Mouse (Mus musculus) cerebellum, postnatal 14 days (tissue): ENCODE results near the gene Prima1.
A peak's percentile ranks its signal among the peaks of the same experiment; 100 is the strongest.

ENCODE experiments used
- DNase-seq, 2 experiments: peaks; one replicate each; pipeline ENCODE4 v3.0.0; 2021; ENCODE audit warnings: mixed read lengths in 2 of 2

The Prima1 gene

DNA sequence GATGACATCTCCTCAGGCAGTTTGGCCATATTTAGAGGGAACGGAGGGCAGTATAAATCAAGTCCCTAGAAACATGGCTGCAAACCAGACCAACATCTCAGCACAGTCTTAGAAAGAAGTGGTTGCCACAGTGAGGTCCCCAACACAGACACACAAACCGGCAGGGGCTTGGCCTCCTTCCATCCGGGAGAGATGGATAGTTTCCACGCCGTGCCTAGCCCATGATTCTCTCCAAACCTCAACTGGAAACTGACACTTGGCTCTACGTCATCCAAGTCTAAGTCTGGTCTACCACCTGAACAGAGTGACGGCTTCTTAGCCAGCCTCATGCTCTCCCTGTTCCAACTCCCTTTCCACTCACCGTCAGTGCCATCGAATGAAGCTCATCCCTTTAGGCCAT, 18.3 kb downstream of the Prima1 start:
- DNase-seq, result peak; percentile 35 to 42

DNA sequence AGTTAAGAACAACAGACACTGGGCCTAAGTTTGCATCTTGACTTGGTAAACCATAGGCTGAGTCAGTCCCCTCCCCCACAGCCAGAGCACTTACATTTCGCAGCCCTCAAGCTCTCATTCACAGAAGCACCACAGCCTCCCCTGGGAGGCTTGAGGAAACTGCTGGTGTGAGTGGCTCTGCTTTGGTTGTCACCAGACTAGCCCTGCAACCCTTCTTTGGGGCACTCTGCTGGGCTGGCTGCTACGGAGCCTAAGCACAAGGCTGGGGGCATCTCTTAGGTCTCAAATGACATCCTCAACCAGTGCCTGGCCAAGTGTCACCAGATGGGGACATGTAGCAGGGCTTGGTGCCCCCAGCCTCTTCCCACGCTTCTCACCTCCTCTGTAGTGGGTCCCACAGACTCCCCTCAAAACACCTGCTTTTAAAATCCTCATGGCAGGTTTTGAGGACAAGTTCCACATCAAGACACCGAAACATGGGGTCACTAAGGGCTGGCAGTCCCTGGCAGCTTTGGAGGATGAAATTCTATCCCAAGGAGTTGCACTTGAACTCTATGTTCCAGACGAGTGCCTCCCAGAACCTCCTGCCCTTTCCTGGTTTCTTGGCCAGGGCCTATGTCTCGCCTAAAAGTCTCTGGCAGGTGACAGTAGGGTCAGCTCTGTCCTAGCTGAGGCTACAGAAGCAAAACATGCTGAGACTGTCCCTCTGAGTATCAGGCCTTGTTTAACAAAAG, 25.9 kb downstream of the Prima1 start:
- DNase-seq, result no peak

GRCm38 (mm10) chr12:103214797-103215196, 27.2 kb downstream of the Prima1 start:
- no peak for DNase-seq

- peak; percentile 57 to 72 for DNase-seq
These were observed 27.7 kb downstream of the Prima1 start for GRCm38 (mm10) chr12:103214270-103214669.

DNA sequence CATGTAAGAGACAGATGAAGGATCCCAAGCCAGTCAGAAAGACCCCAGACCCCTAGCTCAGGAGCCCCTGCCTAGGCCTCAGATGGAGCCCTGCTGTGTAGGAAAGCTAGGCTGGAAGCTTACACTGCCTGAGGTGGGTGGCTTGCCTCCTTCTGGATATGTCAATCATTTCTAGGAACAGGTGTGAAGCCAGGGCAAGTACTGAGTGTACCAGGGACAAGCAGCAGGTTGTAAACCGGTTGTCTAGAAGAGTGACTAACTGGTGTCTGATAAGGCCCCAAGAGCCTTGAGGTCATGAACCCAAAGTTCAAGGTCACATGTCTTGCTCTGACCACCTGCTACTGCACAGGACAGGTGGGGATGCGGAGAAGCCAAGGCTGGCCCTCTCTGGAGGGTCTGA, 28.4 kb downstream of the Prima1 start:
- DNase-seq, result no peak

- no peak for DNase-seq
These were observed 30.9 kb downstream of the Prima1 start for GRCm38 (mm10) chr12:103211078-103211477.

DNA sequence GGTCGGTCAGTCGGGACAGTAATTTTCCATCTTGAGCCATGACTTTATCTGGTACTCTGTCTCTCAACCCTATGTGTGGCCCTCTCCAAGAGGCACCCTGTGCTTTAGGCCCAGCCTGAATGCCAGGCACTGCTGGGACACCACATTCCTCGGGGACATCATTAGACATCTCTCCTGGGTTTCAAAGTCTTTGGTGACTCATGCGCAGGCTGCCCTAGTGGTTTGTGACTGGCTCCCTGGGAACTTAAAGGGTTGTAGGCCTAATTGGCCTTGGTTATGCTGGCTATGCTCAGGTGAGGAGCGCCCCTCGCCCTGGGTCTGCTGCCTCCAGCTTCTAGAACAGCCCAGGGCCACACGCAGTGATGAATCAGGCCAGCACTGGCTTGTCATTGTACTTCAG, 32.4 kb downstream of the Prima1 start:
- no peak for DNase-seq

- DNase-seq, result peak; percentile 65 to 78
These were observed 36.4 kb downstream of the Prima1 start for GRCm38 (mm10) chr12:103205561-103205960.

DNA sequence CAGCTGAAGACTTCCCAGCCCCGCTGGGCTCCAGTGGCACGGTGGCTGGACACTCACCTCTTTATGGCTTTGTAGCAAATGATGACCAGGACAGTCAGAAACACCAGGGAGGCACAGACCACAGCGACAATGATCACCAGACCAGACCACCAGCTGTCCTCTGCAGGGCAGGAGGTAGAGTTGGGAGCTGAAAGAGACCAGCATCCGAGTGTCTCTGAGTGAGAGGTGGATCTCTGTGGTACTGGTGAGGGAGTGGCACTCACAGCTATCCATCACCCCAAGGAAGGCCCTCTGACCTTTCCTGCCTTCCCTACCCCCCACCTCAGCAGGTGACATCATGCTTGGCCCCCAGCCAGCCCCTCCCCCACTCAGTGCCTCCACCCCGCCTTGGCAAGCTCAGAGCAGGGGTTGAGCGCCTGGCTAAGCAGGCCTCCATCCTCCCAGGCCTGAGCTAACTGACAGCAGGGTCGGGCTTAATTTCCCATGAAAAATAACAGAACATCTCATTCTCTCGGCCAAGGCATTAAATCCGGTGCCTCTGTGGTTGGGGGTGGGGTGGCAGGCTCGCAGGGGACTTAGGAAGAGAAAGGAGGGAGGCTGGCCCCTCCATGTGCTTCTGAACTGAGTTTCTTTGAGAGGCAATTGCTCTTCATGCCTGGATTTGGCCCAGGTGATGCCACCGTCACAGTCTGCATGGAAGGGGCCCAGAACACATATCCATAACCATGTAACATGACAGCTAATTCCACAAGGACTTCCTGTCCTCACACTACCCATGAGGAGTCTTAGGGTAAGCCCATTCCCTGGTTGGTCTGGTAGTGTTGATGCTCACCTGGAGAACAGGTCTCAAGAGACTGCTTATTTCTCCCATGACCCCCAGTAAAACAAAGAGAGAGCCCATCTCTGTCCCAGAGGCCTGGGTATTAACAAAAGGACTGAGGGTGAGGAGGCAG, 39.1 kb downstream of the Prima1 start:
- peak; percentile 50 to 88 for DNase-seq

DNA sequence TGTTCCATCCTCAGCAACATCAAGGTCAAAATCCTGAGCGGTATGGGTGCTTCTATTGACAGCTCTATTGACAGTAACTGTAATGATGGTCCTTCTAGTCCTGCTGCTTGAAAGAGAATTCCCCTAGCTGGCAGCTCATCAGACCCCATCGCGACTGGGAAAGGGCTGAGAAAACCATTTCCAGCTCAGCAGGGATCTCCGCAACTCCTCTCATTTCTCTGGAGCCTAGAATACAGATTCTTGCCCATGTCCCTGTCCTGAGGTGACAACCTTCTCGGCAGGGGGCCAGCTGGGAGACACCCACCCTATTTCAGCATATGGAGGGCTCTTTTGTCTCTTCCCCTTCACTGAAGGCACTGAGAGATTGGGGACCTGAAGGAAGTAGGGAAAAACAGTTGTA, 49.0 kb downstream of the Prima1 start:
- DNase-seq, result peak; percentile 42 to 57

GRCm38 (mm10) chr12:103189771-103190170, 52.2 kb downstream of the Prima1 start:
- DNase-seq, result peak; percentile 72 to 74

DNA sequence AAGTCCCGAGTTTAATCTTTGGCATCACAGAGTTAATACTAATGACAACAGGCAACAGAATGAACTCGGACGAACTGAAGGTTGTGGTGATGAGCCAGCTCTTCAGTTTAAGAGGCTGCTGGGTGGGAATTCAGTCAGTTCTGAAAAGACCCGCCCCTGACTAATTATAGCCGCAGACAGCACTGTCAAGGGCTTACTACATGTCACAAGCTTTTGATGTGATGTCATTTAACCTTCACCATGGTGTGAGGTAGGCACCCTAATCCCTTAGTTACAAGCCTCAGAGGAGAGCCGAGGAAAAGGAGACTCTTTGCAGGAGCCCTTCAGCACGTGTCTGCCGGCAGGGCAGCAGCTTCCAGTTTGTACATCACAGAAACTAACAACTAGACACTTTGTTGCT, 53.7 kb downstream of the Prima1 start:
- no peak for DNase-seq

GRCm38 (mm10) chr12:103187020-103187419, 54.9 kb downstream of the Prima1 start:
- no peak for DNase-seq

DNA sequence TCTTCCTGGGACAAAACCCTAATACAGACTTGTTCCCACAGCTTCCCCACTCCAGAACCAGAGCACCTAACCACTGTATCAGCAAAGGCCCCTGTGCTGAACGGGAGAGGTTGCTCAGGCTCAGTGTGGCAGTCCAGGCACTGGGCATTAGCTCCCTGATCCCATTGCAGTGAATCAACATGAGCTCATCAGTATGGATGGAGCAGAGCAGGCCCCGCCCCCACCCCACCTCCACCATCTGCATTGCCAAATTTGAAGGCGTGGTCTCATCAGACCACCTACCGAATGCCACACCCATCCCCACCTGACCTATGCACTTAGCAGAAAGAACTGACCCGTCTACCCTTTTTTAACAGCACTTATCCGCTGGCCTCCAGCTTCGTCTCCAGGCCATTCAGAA, 58.9 kb downstream of the Prima1 start:
- DNase-seq, result no peak

GRCm38 (mm10) chr12:103168892-103169291, 73.1 kb downstream of the Prima1 start:
- no peak for DNase-seq

GRCm38 (mm10) chr12:103164101-103165030, 77.6 kb downstream of the Prima1 start:
- DNase-seq, result no peak

GRCm38 (mm10) chr12:103163596-103163995, 78.4 kb downstream of the Prima1 start:
- DNase-seq, result no peak

- DNase-seq, result peak; percentile 33 to 38
These were observed 81.2 kb downstream of the Prima1 start for GRCm38 (mm10) chr12:103160721-103161120.

DNA sequence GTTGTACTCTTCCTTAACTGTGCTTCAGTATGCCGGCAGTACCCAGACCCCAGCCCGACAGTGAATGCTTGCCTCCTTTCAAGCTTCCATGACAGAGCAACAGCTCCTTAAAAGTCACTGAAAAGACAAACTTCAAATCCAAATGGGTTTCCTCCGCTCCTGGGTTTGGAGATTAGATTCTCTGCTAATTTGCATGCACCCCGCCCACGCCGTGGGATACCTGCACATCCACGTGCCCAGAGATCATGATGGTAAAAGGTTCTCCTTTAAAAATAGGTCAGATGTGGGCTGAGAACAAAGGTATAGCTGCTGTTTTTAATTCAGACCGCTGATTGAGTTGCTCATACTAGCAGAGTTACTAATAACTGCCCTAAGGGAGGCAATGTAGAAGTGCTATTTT, 82.9 kb downstream of the Prima1 start:
- DNase-seq, result no peak

GRCm38 (mm10) chr12:103157129-103157910, 84.6 kb downstream of the Prima1 start:
- DNase-seq, result no peak

DNA sequence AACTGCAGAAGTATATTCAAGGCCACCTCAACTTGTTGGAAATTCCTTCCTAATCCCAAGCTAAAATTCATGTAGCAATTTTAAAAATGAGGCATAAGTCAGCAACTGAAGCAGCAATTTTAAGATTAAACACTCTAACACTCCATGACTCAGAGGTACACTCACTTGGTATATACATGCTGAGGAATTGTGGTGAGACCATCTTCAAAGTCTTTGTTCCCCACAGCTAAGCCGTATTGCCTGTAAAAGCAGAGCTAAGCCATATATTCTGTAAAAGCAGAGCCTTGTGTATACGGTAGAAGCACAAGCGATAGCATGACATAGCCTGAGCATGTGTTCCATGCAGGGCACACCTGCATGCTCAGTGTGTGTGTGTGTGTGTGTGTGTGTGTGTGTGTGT, 86.5 kb downstream of the Prima1 start:
- DNase-seq, result no peak

GRCm38 (mm10) chr12:103154927-103155326, 87.0 kb downstream of the Prima1 start:
- peak in 1 of 2 experiments; percentile 24 for DNase-seq
